Mouse (Mus musculus) stomach, embryonic 16.5 days (tissue): ENCODE data around the gene Cab39l. TPM values are rescaled to one million over a fixed set of nuclear protein-coding genes. Genes with fewer than 3 reads are reported as not detected.

ENCODE experiments used
- ATAC-seq: fragments of 200-750 bp; cut with Nextera tagmentation; 2 replicates; pipeline ENCODE4 v1.8.0; 2017; ENCODE audit warnings: moderate number of reproducible peaks, moderate TSS enrichment; ENCODE audit not compliant: insufficient read depth, low FRiP score
- H3K27ac ChIP-seq: fragments of 300-500 bp; sonication (generic); 2 replicates; pipeline ENCODE4 v1.5.1; 2014; ENCODE audit warnings: low read length
- H3K27me3 ChIP-seq: fragments of 300-500 bp; sonication (generic); 2 replicates; pipeline ENCODE4 v1.6.1; 2014; ENCODE audit warnings: low read length, control low read depth, mixed read lengths; ENCODE audit not compliant: control insufficient read depth, insufficient read depth
- H3K36me3 ChIP-seq: fragments of 300-500 bp; sonication (generic); 2 replicates; pipeline ENCODE4 v1.6.1; 2014; ENCODE audit warnings: low read length; ENCODE audit not compliant: control insufficient read depth, insufficient read depth
- H3K4me1 ChIP-seq: fragments of 300-500 bp; sonication (generic); 2 replicates; pipeline ENCODE4 v1.6.1; 2014; ENCODE audit warnings: low read length, control low read depth, mixed read lengths; ENCODE audit not compliant: control insufficient read depth, insufficient read depth
- H3K4me2 ChIP-seq: fragments of 300-500 bp; sonication (generic); 2 replicates; pipeline ENCODE4 v1.6.1; 2014; ENCODE audit warnings: low read depth, low read length, mixed read lengths
- H3K4me3 ChIP-seq: fragments of 300-500 bp; sonication (generic); replicated peaks from 2 replicates; pipeline ENCODE4 v1.5.1; 2014; ENCODE audit warnings: mild to moderate bottlenecking, low read length
- H3K9ac ChIP-seq: fragments of 300-500 bp; sonication (generic); 2 replicates; pipeline ENCODE4 v1.6.1; 2014; ENCODE audit warnings: low read length
- H3K9me3 ChIP-seq: fragments of 300-500 bp; sonication (generic); replicated peaks from 2 replicates; pipeline ENCODE4 v1.6.1; 2016; ENCODE audit warnings: low read length, control low read depth; ENCODE audit not compliant: control insufficient read depth
- WGBS: fragments of 180-500 bp; shearing (Covaris S2); extraction: QIAGEN DNeasy Blood & Tissue Kit; methylation state at CpG from one replicate; pipeline ENCODE4 v1.1.7; 2014; 5-methylcytosine and 5-hydroxymethylcytosine counted together
- polyA plus RNA-seq: library from polyadenylated mRNA; unstranded; fragments of >200 nt; fragmentation: Nextera tagmentation; extraction: Ambion mirVana; gene quantifications from 2 replicates; pipeline ENCODE4 v1.2.1, GENCODE M21; 2015

Cab39l gene
- polyA plus RNA-seq, 1 experiment from 2014 or later, result 43.5 TPM

DNA sequence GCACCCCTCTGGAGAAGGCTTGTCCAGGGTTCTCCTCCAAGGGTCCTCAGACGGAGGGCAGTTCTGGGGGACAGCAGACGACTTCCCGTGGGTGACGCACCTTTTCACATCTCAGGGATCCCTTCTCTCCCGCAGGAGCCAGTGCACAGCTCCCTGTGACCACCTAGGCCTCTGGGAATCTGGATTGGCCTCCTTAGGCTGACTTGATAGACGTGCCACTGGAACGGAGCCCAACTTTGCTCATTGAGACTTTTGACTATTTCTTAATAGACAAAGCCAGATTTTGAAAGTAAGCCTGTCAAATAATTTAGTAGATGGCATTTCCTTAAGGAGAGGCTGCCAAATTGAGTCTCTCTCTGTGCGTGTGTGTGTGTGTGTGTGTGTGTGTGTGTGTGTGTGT is 185.9 kb downstream of the Cab39l start:
- no peaks in the 10 kb centered on the region for H3K36me3 ChIP-seq
- H3K9ac ChIP-seq, result peak overlapping the region; percentile 73
- peaks cover 8% of the 10 kb centered on the region; the same call in 1 of the 2 replicates for H3K27me3 ChIP-seq
- peaks cover 7% of the 10 kb centered on the region; the same call in 1 of the 2 replicates for H3K4me1 ChIP-seq
- H3K4me2 ChIP-seq, result peak overlapping the region; percentile 79
- H3K9me3 ChIP-seq, result no peaks in the 10 kb centered on the region
- no peak overlapping the region for H3K27ac ChIP-seq
- peak overlapping the region; percentile 64 for H3K4me3 ChIP-seq
- ATAC-seq, result no peak
- WGBS, result 30% methylated on average over 8 of the region's 8 CpGs

DNA sequence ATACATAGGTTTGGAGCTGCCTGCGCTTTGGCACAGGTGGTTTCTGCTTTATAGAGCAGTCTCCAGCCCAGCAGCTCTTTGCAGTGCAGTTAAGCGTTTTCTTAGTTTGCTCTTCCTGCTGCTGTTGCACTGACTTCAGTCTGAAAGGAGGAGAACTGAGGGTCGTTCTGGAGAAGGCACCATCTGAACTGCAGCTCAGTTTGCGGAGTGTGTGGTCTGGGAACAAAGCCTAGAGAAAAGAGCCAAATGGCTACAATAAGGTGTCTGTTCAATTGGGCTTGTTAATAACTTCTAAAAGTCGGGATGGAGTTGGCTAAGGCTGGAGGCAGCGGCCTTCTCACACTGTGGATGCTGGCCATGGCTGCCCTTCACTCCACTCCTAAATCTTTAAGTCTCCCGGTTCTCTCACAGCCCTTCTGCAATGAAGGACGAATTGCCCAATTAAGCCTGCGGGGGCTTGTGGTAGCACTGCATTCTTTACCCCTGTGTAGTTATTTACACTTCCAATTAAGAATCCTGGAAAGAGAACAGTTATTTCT is 186.4 kb downstream of the Cab39l start:
- Histone ChIP-seq H3K9me3 (no peaks in the 10 kb centered on the region), H3K36me3 (no peaks in the 10 kb centered on the region), H3K4me1 (peaks cover 7% of the 10 kb centered on the region; the same call in 1 of the 2 replicates), H3K27ac (no peak overlapping the region), H3K4me2 (peak overlapping the region; percentile 79), H3K9ac (peak overlapping the region; percentile 56; the same call in 1 of the 2 replicates), H3K4me3 (peak overlapping the region; percentile 64), H3K27me3 (peaks cover 7% of the 10 kb centered on the region; the same call in 1 of the 2 replicates)
- ATAC-seq, result no peak
- WGBS, result 39% methylated on average over 9 of the region's 9 CpGs

- Histone ChIP-seq H3K4me1 (peaks cover 7% of the 10 kb centered on the region; the same call in 1 of the 2 replicates), H3K27ac (no peak overlapping the region), H3K4me2 (peak overlapping the region; percentile 79), H3K36me3 (no peaks in the 10 kb centered on the region), H3K9ac (0 out of 2 replicates have a peak overlapping the region, but pooled peaks have one; percentile 36), H3K27me3 (0 out of 2 replicates have a peak, but pooled peaks cover 1% of the 10 kb centered on the region), H3K9me3 (no peaks in the 10 kb centered on the region), H3K4me3 (peak overlapping the region; percentile 64)
- 34% methylated on average over 7 of the region's 7 CpGs for WGBS
- ATAC-seq, result no peak
Measured at GRCm38 (mm10) chr14:59627823-59628222, 187.1 kb downstream of the Cab39l start.

DNA sequence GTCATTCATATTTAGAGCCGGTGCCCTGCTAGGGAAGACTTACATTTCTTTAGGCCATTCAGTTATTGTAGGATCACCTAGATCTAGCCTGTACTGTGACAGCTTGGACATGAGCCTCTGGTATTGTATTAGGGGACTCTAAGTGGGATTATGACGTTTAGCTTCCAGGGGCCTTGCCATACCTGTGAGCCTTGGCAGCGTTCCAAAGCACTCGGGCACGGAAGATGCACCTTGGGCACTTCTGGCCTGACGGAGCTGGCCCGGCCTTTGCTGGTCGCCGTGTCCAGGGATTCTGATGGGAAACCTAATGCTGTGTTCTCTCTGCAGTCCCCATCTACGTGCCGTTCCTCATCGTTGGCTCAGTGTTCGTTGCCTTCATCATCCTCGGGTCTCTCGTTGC is 188.5 kb downstream of the Cab39l start:
- peaks cover 7% of the 10 kb centered on the region; the same call in 1 of the 2 replicates for H3K4me1 ChIP-seq
- H3K9me3 ChIP-seq, result no peaks in the 10 kb centered on the region
- WGBS, result 91% methylated on average over 15 of the region's 15 CpGs
- no peak overlapping the region for H3K4me3 ChIP-seq
- no peak overlapping the region for H3K4me2 ChIP-seq
- no peak overlapping the region for H3K9ac ChIP-seq
- H3K27ac ChIP-seq, result no peak overlapping the region
- ATAC-seq, result no peak
- H3K36me3 ChIP-seq, result no peaks in the 10 kb centered on the region
- H3K27me3 ChIP-seq, result no peaks in the 10 kb centered on the region

- Histone ChIP-seq H3K4me1 (peaks cover 7% of the 10 kb centered on the region; the same call in 1 of the 2 replicates), H3K27ac (no peak overlapping the region), H3K36me3 (no peaks in the 10 kb centered on the region), H3K4me3 (no peak overlapping the region), H3K9me3 (no peaks in the 10 kb centered on the region), H3K4me2 (no peak overlapping the region), H3K27me3 (no peaks in the 10 kb centered on the region), H3K9ac (no peak overlapping the region)
- whole genome bisulfite sequencing, result 92% methylated on average over 9 of the region's 9 CpGs
- ATAC-seq, result no peak
Measured at GRCm38 (mm10) chr14:59630096-59630495, 189.3 kb downstream of the Cab39l start.

- no peaks in the 10 kb centered on the region for H3K27me3 ChIP-seq
- H3K27ac ChIP-seq, result no peak overlapping the region
- H3K4me1 ChIP-seq, result no peaks in the 10 kb centered on the region
- no peak overlapping the region for H3K4me2 ChIP-seq
- no peak overlapping the region for H3K4me3 ChIP-seq
- no peaks in the 10 kb centered on the region for H3K36me3 ChIP-seq
- no peak for ATAC-seq
- H3K9me3 ChIP-seq, result no peaks in the 10 kb centered on the region
- H3K9ac ChIP-seq, result no peak overlapping the region
- 88% methylated on average over 6 of the region's 6 CpGs for WGBS
Measured at GRCm38 (mm10) chr14:59632067-59632466, 191.3 kb downstream of the Cab39l start.

GRCm38 (mm10) chr14:59633295-59633898 is 192.6 kb downstream of the Cab39l start:
- Histone ChIP-seq H3K4me3 (no peak overlapping the region), H3K4me2 (no peak overlapping the region), H3K27me3 (no peaks in the 10 kb centered on the region), H3K9me3 (no peaks in the 10 kb centered on the region), H3K9ac (no peak overlapping the region), H3K4me1 (no peaks in the 10 kb centered on the region), H3K36me3 (no peaks in the 10 kb centered on the region), H3K27ac (no peak overlapping the region)
- no peak for ATAC-seq
- 76% methylated on average over 5 of the region's 5 CpGs for WGBS

DNA sequence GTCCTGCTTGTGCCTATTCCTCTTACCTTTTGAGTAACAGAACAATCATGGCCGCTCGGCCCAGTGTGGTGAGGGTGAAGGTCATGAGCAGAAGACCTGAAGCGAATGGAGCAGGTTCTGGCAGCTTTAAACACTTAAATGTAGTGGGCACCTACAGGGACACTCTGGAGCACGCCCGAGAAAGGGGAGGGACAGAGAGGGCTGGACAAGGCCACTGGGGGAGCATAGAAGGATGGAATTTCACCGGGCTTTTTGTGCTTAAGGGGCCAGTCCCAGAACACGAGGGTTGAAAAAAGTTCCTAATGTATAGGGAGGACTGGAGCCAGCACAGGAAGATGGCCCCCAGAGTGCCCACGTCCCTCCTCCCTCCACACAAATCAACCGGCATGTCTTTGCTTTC is 193.2 kb downstream of the Cab39l start:
- 82% methylated on average over 9 of the region's 9 CpGs for WGBS
- Histone ChIP-seq H3K9me3 (no peaks in the 10 kb centered on the region), H3K36me3 (no peaks in the 10 kb centered on the region), H3K27me3 (no peaks in the 10 kb centered on the region), H3K9ac (no peak overlapping the region), H3K27ac (no peak overlapping the region), H3K4me3 (no peak overlapping the region), H3K4me1 (no peaks in the 10 kb centered on the region; the same call in 1 of the 2 replicates), H3K4me2 (no peak overlapping the region)
- ATAC-seq, result no peak
